Comparison of ENCODE assay signal across 10 mouse cellular contexts in genomic region chr5:147834841-147835500, GRCm38 (mm10). TPM values are rescaled to one million over a fixed set of nuclear protein-coding genes. Genes with fewer than 3 reads are reported as not detected.
DNase-seq lines count a peak whose midpoint lies in the region; ATAC-seq and TF ChIP-seq lines count a peak whose summit lies in the region.
"Had no signal": no experiment of that assay in that cellular context is flagged by ENCODE, and none has a peak within 500 bp of the region (broad histone marks: within the 10 kb centered on the region; RNA-seq: fewer than 3 reads in every experiment).

No protein-coding gene starts in this region.

- ATAC-seq in intestine, embryonic 14.5 days (replicated peaks; ENCODE audit: low FRiP score, low TSS enrichment, low read depth), result no peak
- ATAC-seq in intestine, postnatal 0 days, result no peak
- ATAC-seq in midbrain, embryonic 13.5 days, result no peak

- 0 out of 2 replicates have a peak, but pooled peaks cover 5% of the 10 kb centered on the region for H3K27me3 ChIP-seq in intestine, embryonic 14.5 days (replicated peaks; ENCODE audit: control insufficient read depth, insufficient read depth, low read length)
- no peaks in the 10 kb centered on the region for H3K27me3 ChIP-seq in intestine, postnatal 0 days (replicated peaks; ENCODE audit: control insufficient read depth, insufficient read depth, low read length)
- H3K27me3 ChIP-seq in midbrain, embryonic 13.5 days, result no peaks in the 10 kb centered on the region

- H3K9ac ChIP-seq in intestine, embryonic 14.5 days (ENCODE audit: low read length), result no peak overlapping the region
- no peak overlapping the region for H3K9ac ChIP-seq in intestine, postnatal 0 days (ENCODE audit: low read depth, low read length)
- no peak overlapping the region; the same call in 1 of the 2 replicates for H3K9ac ChIP-seq in midbrain, embryonic 13.5 days (replicated peaks)

- 6% methylated on average over 17 of the region's 17 CpGs for WGBS in intestine, embryonic 14.5 days
- 22% methylated on average over 17 of the region's 17 CpGs for WGBS in intestine, postnatal 0 days
- WGBS in midbrain, embryonic 13.5 days, result 5% methylated on average over 17 of the region's 17 CpGs

- no peaks in the 10 kb centered on the region for H3K36me3 ChIP-seq in intestine, embryonic 14.5 days (ENCODE audit: control insufficient read depth, insufficient read depth, low read length)
- H3K36me3 ChIP-seq in intestine, postnatal 0 days (ENCODE audit: control insufficient read depth, insufficient read depth), result no peaks in the 10 kb centered on the region
- no peaks in the 10 kb centered on the region for H3K36me3 ChIP-seq in midbrain, embryonic 13.5 days

- no peak overlapping the region for H3K4me3 ChIP-seq in intestine, embryonic 14.5 days (ENCODE audit: low read depth, low read length)
- H3K4me3 ChIP-seq in intestine, postnatal 0 days (ENCODE audit: low read depth, low read length), result no peak overlapping the region
- H3K4me3 ChIP-seq in midbrain, embryonic 13.5 days (replicated peaks), result no peak overlapping the region

- DNase-seq in intestine, embryonic 14.5 days (ENCODE audit: low spot score), result no peak
- DNase-seq in embryo, embryonic 9.5 days (ENCODE audit: extremely low spot score), result peak; percentile 51
- DNase-seq in kidney, adult 18-20 months, result peak; percentile 14
- no peak for DNase-seq in right cerebral cortex, postnatal 10 days (ENCODE audit: low spot score in 2 of 2)
- DNase-seq in cerebellum, postnatal 36 days, result no peak
- DNase-seq: gastrocnemius, postnatal 14 days; layer of hippocampus, postnatal 36 days; lung, postnatal 14 days had no signal

- H3K9me3 ChIP-seq in intestine, embryonic 14.5 days (ENCODE audit: control insufficient read depth, low read length), result no peaks in the 10 kb centered on the region
- H3K9me3 ChIP-seq in intestine, postnatal 0 days (ENCODE audit: control insufficient read depth), result no peaks in the 10 kb centered on the region
- H3K9me3 ChIP-seq in midbrain, embryonic 13.5 days, result no peaks in the 10 kb centered on the region

- no peak overlapping the region for H3K27ac ChIP-seq in intestine, embryonic 14.5 days (ENCODE audit: low read depth)
- H3K27ac ChIP-seq in intestine, postnatal 0 days (ENCODE audit: low read depth, low read length), result no peak overlapping the region
- H3K27ac ChIP-seq in midbrain, embryonic 13.5 days, result no peak overlapping the region

- H3K4me2 ChIP-seq in intestine, embryonic 14.5 days (ENCODE audit: low read length), result 0 out of 2 replicates have a peak overlapping the region, but pooled peaks have one; percentile 1
- H3K4me2 ChIP-seq in intestine, postnatal 0 days (replicated peaks; ENCODE audit: low read depth), result no peak overlapping the region
- peak overlapping the region; percentile 19; the same call in 1 of the 2 replicates for H3K4me2 ChIP-seq in midbrain, embryonic 13.5 days (replicated peaks)

- H3K4me1 ChIP-seq in intestine, embryonic 14.5 days (replicated peaks; ENCODE audit: control insufficient read depth, insufficient read depth, low read length), result peaks cover 4% of the 10 kb centered on the region; the same call in 1 of the 2 replicates
- H3K4me1 ChIP-seq in intestine, postnatal 0 days (replicated peaks; ENCODE audit: control insufficient read depth, insufficient read depth, low read length), result no peaks in the 10 kb centered on the region
- H3K4me1 ChIP-seq in midbrain, embryonic 13.5 days (replicated peaks), result peaks cover 6% of the 10 kb centered on the region; the same call in 1 of the 2 replicates

- no peak for TF ChIP-seq CTCF in intestine, postnatal 0 days (IDR thresholded peaks at IDR 0.05; ENCODE audit: low read depth)

RNA-seq across cellular contexts. Expression of gene Pomp, which starts 25.3 kb away (rescaled TPM):
- 418 and 439 TPM in 2 replicates for polyA plus RNA-seq in intestine, embryonic 14.5 days (2014; fragmentation: Nextera tagmentation; extraction: Ambion mirVana)
- polyA plus RNA-seq in intestine, postnatal 0 days (2015; fragmentation: Nextera tagmentation; extraction: Ambion mirVana), result 492 and 500 TPM in 2 replicates
- 522 and 549 TPM in 2 replicates for polyA plus RNA-seq in midbrain, embryonic 13.5 days (2015; fragmentation: Nextera tagmentation; extraction: Ambion mirVana)

RNA-seq across cellular contexts. Expression of gene Slc46a3, which starts 59.6 kb away (rescaled TPM):
- 2.9 and 3.4 TPM in 2 replicates for polyA plus RNA-seq in intestine, embryonic 14.5 days (2014; fragmentation: Nextera tagmentation; extraction: Ambion mirVana)
- polyA plus RNA-seq in intestine, postnatal 0 days (2015; fragmentation: Nextera tagmentation; extraction: Ambion mirVana), result 263 and 296 TPM in 2 replicates
- polyA plus RNA-seq in midbrain, embryonic 13.5 days (2015; fragmentation: Nextera tagmentation; extraction: Ambion mirVana), result 4.6 and 4.8 TPM in 2 replicates

Comparison
In these comparisons a context has a peak if more than half of its experiments do, and no peak if none do; other contexts are left out.
1. RNA of gene Slc46a3, which starts 59.6 kb away (polyA plus RNA-seq): 263 to 296 TPM in intestine, postnatal 0 days; 4.6 to 4.8 TPM in midbrain, embryonic 13.5 days and 2.9 to 3.4 TPM in intestine, embryonic 14.5 days; every median in the first group is over 10 times any median in the second.
2. DNase-seq: peak in embryo, embryonic 9.5 days (single experiment) and kidney, adult 18-20 months (single experiment); none in intestine, embryonic 14.5 days (single experiment), right cerebral cortex, postnatal 10 days (0 of 2) and cerebellum, postnatal 36 days (0 of 2).